Mouse (Mus musculus): ENCODE data around the gene Sfswap.
"Not testable (repeated sequence)": the region's sequence is repeated elsewhere in the genome, so short reads cannot be mapped to it uniquely, and the experiment has no call there.

Sfswap gene

DNA sequence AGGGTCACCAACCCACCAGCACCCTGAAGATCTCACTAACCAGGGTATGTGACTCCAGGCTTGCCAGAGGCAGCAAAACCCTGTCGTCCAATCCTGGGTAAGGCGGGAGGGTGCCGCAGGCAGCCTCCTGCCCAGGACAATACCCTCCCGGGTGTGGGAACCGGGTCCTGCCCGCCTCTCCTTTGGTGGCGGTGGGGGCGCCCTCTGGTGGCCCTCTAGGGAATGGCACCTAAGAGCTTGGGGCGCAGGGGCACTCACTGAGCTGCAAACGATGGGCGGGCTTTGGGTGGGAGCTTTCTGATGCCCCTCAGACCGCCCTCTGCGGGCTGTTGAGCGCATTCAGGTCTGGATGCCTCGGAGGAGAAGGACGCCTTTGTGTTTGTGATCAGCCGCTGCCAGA is 85.0 kb downstream of the Sfswap start:
- peak; percentile 57 for DNase-seq (ENCODE audit: low spot score)

DNA sequence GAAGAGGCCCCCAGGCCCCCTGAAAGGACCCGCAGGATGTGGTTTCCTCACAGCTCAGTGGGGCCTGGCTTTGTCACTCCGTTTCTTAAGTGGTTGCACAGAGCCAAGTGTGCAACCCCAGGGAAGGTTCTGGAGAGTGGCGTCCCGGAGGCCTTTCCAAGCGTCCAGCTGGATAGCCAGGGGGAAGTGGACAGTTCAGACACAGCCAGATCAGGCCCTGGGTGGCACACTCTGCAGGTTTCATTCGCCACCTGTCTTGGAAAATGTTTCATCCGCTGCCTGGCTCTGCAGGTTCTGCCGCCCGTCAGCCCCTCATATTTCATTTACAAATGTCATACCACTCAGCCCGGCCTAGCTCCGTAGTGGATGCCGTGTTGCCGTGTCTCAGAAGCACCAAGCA is 85.5 kb downstream of the Sfswap start:
- no peak for DNase-seq (ENCODE audit: low spot score)

DNA sequence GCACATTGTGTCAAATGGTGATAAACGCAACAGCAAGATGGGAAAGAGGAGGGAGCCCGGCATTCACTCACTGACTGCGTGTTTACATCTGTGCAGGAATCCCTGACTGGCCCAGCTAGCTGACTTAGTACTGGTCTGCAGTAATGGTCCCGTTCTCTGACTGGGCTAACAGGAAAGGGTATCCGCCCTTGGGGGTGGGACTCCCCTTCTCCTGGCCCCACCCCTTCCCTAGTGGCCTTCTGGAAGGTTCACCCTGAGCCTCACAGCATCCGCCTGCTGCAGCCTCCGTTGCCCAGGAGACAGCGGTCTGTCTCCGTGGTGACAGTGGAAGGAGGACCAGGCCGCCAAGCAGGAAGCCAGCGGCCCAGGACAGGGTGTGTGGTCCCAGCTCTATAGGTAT is 89.9 kb downstream of the Sfswap start:
- DNase-seq (ENCODE audit: low spot score), result no peak

GRCm38 (mm10) chr5:129594116-129595114 is 93.4 kb downstream of the Sfswap start:
- DNase-seq (ENCODE audit: low spot score), result peak; percentile 69

GRCm38 (mm10) chr5:129602071-129602487 is 101.1 kb downstream of the Sfswap start:
- peak; percentile 32 for DNase-seq (ENCODE audit: low spot score)

- no peak for DNase-seq (ENCODE audit: low spot score)
These were observed 106.5 kb downstream of the Sfswap start for GRCm38 (mm10) chr5:129607476-129607875.

DNA sequence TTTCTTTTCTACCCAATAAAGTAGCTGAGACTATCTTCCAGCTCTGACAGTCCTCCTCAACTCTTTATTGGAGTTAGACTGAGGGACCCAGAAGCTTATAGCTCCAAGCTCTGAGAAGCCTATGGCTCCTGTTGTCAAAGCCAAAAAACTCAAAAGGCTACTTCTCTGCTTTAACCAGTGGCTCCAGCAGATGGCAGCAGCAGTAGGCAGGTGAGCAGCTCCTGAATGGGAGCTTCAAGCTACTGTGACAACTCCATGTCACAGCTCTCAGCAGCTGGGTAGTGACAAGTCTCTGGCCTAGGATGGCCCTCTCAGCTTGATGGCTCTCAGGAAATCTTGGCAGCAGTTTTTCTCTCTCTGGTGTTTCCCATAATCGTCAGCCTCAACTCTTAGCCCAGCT is 110.0 kb downstream of the Sfswap start:
- DNase-seq (ENCODE audit: low spot score), result peak; percentile 45

GRCm38 (mm10) chr5:129620600-129620999 is 119.6 kb downstream of the Sfswap start:
- not testable (repeated sequence) for DNase-seq (ENCODE audit: low spot score)

Data from c-Kit-positive CD71-positive TER-119-positive erythroid progenitor cells, embryonic 14.5 days (primary cell).